Mouse (Mus musculus) C2C12 (cell line): Measurements from ENCODE around the gene A930009A15Rik.

ENCODE experiments used
- CEBPB ChIP-seq: IDR thresholded peaks from one replicate; pipeline ENCODE4 v1.6.1; 2011; ENCODE audit warnings: low read depth, mild to moderate bottlenecking, control low read depth, moderate library complexity
- CTCF ChIP-seq: IDR thresholded peaks from one replicate; pipeline ENCODE4 v1.5.1; 2011; ENCODE audit not compliant: control insufficient read depth, insufficient read depth, insufficient read length
- FOSL1 ChIP-seq: IDR thresholded peaks from one replicate; pipeline ENCODE4 v1.8.0; 2011; ENCODE audit warnings: mild to moderate bottlenecking, low read length; ENCODE audit not compliant: poor library complexity, insufficient read depth, severe bottlenecking

- TF ChIP-seq CTCF (no peak), FOSL1 (no peak), CEBPB (no peak)
Observed at GRCm38 (mm10) chr10:115624957-115625356, 55.2 kb downstream of the A930009A15Rik start.
